Mouse (Mus musculus) thymus, adult 2 months (tissue): ENCODE results near the gene Dock9.

Source experiments
- CTCF ChIP-seq: fragments of 200-500 bp; IDR thresholded peaks from 2 replicates; pipeline ENCODE4 v1.5.1; 2012; ENCODE audit warnings: mild to moderate bottlenecking, control low read depth, low read length, moderate library complexity, borderline replicate concordance; ENCODE audit not compliant: control insufficient read depth, poor library complexity, insufficient read depth; ENCODE audit errors: extremely low read depth
- POLR2A ChIP-seq: fragments of 200-500 bp; IDR thresholded peaks from 2 replicates; pipeline ENCODE4 v1.6.1; 2012; ENCODE audit warnings: mild to moderate bottlenecking, low read length, control low read depth, moderate library complexity; ENCODE audit not compliant: control insufficient read depth, poor library complexity, insufficient read depth; ENCODE audit errors: extremely low read depth

DNA sequence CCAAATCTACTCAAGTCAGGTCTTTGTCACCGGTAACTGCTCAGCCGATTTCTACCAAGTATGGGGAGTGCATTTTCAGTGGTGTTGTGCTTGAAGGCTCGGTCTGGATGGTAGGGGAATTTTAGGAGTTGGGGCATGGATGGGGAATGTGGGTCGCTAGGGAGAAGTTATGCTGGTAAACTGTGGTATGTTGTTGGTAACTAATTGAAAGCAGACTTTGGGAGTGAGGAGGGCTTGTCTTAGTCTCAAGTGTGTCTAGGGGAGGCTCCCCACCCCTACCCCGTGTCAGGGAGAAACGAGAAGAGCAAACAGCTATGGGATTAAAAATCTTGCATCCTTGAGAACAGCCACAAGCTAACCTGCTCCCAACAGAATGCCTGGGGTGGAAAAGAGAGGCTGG is 231.7 kb downstream of the Dock9 start:
- TF ChIP-seq CTCF (no peak), POLR2A (no peak)
